Mouse (Mus musculus): ENCODE results near the gene Hapln2. TPM values are rescaled to one million over a fixed set of nuclear protein-coding genes. Genes with fewer than 3 reads are reported as not detected.

Hapln2 gene
- total RNA-seq (2023): not detected

DNA sequence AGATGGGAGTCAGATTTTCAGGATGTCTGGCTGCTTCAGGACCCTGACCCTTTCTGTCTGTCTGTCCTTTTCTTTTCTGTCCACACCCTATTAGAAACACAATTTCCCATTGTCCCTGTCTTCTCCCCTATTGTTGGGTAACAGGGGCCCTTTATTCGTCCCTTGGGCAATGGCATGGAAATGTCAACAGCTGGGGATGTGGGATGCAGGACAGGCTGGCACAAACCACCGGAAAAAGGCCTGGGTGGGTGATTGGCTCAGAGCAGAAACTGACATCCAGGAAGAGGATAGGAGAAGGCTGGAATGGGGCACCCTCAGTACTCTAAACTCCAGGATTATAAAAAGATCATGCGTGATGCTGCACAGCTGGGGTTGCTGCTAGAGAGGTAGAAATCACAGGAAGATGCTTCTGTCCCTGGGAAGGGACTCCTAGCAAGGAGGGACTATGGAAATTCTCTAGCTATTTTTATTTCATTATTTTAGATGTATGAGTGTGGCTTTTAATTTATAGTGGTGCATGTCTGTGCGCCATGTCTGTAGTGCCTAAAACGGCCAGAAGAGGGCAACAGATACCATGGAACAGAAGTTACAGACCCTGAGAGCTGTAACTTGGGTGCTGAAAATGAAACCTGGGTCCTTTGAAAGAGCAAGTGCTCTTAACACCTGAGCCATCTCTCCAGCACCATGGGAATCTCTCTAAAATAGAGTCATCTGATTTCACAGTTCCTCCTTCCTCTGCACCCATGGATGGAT is at the start of gene Hapln2:
Gene Hapln2, minus strand, starts transcription at position 150 of the 753 bp plus-strand sequence.

DNA sequence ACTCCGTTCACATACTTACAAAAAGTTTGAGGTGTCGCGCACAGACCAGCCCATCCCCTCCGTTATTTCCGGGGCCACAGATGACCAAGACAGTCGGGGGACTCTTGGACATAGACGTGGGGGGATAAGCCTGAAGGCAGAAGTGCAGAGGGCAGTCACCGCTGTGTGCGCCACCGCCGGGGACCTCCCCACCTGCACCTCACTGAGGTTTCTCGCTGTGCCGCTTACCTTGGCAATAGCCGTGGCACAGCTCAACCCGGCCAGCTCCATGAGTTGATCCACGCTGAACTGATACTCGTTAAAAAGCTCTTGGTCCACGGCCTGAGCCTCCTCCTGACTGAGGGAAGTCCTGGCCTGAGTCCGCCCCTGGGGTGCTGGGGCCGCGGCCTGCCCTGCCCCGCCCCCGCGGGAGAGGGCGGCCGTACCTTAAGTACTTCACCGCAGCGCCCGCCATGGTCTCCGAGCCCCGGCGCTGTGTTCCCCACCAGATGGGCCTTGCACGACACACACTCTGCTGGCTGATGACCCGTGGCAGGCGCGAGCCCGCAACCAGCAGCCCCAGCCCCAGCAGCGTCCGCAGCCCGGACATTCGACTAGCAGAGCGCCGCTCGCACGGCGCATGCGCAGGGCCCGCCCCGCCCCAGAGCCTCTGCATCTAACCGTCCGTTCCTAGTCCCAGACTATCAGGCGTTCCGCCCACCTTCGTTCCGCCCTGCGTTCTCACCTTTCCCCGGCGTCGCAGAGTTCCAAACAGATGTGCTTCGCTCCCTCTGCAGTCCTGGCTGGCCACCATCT is 30.7 kb upstream of the Hapln2 start, which contains the start of gene Naxe:
Gene Naxe, minus strand, starts transcription at position 594 of the 795 bp plus-strand sequence.

GRCm38 (mm10) chr3:88042661-88043421 is 15.5 kb upstream of the Hapln2 start, which contains the start of gene Gpatch4:
Gene Gpatch4, plus strand, starts transcription at chr3:88043108.

GRCm38 (mm10) chr3:88000181-88000580 is 27.2 kb downstream of the Hapln2 start, which contains the start of gene Bcan:
Gene Bcan, minus strand, starts transcription at chr3:88000230.

Other genes starting within 250 kb of the Hapln2 start
- gene Ntrk1, start 232.4 kb downstream of the Hapln2 start, total RNA-seq (2023): not detected
- not detected for gene Insrr, start 230.6 kb downstream of the Hapln2 start, total RNA-seq (2023)
- gene Pear1, start 203.3 kb downstream of the Hapln2 start, total RNA-seq (2023): 1 to 10 TPM in 1 of 2 experiments, under 1 TPM in 1; 0.95 to 1.1 TPM
- gene Sh2d2a, start 180.8 kb downstream of the Hapln2 start, total RNA-seq (2023): 1 to 10 TPM; 1.2 TPM
- gene Prcc, start 142.0 kb downstream of the Hapln2 start, total RNA-seq (2023): 10 to 100 TPM; 26.6 to 27.9 TPM
- 100 to 1,000 TPM; 113 to 114 TPM for gene Hdgf, start 121.3 kb downstream of the Hapln2 start, total RNA-seq (2023)
- 10 to 100 TPM; 70.6 to 84.0 TPM for gene Mrpl24, start 108.1 kb downstream of the Hapln2 start, total RNA-seq (2023)
- gene Isg20l2, start 97.3 kb downstream of the Hapln2 start, total RNA-seq (2023): 10 to 100 TPM; 21.3 to 25.8 TPM
- gene Rrnad1, start 96.9 kb downstream of the Hapln2 start, total RNA-seq (2023): 10 to 100 TPM; 12.3 to 14.4 TPM
- under 1 TPM in 1 of 2 experiments, not detected in 1; 0.73 TPM for gene Crabp2, start 78.9 kb downstream of the Hapln2 start, total RNA-seq (2023)
- gene Nes, start 56.5 kb downstream of the Hapln2 start, total RNA-seq (2023): not detected
- not detected for gene Bcan, start 27.4 kb downstream of the Hapln2 start, total RNA-seq (2023)
- gene Gpatch4, start 15.5 kb upstream of the Hapln2 start, total RNA-seq (2023): 1 to 10 TPM; 4.8 to 4.9 TPM
- gene Naxe, start 30.9 kb upstream of the Hapln2 start, total RNA-seq (2023): 10 to 100 TPM; 23.6 to 27.3 TPM
- gene Ttc24, start 50.7 kb upstream of the Hapln2 start, total RNA-seq (2023): not detected
- gene Iqgap3, start 54.4 kb upstream of the Hapln2 start, total RNA-seq (2023): 10 to 100 TPM; 31.6 to 33.7 TPM
- gene Mef2d, start 114.8 kb upstream of the Hapln2 start, total RNA-seq (2023): 100 to 1,000 TPM in 1 of 2 experiments, 10 to 100 TPM in 1; 73.1 to 107 TPM
- gene Rhbg, start 227.1 kb upstream of the Hapln2 start, total RNA-seq (2023): not detected